Mouse (Mus musculus): ENCODE measurements around the gene Dut.
"Not testable (repeated sequence)": the region's sequence is repeated elsewhere in the genome, so short reads cannot be mapped to it uniquely, and the experiment has no call there.

The Dut gene

DNA sequence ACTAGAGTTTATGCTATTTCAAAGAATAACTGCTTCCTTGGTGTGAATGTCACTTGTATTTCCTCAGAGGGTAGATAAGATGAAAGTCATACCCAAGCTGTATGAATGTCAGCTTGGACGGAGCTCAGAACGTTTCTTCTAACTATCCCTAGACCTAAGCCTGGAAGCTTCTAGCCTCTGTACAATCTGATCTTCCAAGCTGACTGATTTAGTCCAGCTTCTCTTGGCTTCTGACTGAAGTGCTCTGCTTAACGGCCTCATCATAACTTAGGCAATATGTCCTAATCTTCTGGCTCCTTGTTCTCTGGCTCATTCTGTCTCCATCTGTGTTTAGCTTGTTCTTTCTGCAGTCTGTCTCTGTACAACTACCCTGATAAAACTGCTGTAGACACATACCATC, 7.6 kb downstream of the Dut start:
- no peak for DNase-seq (ENCODE audit: low spot score)

DNA sequence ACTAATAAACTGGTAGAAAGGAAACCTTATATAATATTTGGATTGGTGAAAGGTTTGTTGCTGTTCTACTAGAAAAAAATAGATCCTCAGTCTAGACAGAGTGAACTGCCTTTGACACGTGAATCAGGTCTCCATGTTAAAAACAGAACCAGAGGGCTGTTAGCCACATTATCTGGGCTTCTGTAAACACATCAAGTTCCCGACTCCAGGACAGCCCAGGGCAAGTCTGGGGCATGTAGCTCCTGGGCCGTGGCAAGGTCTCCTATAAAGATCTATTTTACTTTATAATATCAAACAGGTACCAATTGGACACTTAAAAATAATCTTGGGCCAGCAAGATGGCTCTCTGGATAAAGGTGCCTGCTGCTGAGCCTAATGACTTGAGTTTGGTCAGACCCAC, 8.9 kb downstream of the Dut start:
- no peak for DNase-seq (ENCODE audit: low spot score)

DNA sequence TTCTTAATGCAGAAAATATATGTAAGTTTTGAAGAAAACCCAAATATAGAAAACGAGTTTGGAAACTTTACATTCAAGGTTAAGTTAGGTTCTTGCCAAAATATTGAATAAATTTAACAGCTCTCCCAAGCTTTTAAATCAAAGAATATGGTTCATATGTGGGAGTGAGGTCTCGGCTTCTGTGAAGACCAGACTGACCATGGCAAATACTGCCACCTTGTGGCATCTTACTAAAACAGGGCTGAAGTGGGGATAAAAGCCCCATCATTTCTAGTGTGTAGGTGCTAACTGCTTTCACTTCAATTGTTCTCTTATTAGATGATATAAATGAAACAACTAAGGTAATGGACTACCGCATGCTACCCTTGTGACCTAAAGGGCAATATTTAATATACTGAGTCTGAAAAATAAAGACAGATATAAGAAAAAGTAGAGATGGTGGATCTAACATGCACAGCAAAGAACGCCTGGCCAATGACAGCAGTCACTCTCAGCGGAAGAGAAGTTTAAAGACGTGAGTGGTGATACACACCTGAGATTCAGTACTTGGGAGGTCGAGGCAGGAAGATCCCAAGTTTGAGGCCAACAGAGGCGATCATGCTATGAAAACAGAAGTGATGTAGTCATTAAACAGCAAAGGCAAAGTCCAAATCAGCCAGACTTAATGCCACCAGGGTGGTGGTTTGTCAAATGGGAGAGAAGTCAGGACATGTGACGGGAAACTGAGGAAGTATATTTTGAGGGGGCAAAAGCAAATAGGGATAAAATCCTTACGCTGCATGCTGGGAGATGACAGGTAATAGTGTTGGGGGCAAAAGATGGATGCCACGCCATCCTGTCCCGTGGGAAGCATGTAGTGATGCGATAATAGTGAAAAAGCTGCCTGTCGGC, 12.5 kb downstream of the Dut start:
- no peak for DNase-seq (ENCODE audit: low spot score)

DNA sequence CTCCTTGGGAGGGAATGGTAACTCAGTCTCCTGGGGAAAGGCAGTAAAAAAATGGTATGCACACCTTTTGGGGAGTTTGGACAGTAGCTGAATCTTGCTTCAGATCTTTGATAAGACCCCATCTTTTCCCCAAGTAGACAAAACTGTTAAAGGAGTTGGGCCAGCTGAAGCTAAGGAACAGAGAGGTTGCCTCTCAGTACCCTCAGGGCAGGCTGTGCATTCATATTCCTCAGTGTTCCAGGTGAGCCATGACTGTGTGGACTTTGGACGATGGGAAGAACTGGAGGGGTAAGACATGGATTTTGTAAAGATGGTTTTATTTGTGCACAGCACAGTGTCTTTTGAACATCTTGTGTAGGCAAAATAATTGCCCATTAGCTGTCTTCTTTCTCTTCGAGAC, 13.3 kb downstream of the Dut start:
- no peak for DNase-seq (ENCODE audit: low spot score)

- no peak for DNase-seq (ENCODE audit: low spot score)
Observed at GRCm38 (mm10) chr2:125263056-125263455, 16.1 kb downstream of the Dut start.

DNA sequence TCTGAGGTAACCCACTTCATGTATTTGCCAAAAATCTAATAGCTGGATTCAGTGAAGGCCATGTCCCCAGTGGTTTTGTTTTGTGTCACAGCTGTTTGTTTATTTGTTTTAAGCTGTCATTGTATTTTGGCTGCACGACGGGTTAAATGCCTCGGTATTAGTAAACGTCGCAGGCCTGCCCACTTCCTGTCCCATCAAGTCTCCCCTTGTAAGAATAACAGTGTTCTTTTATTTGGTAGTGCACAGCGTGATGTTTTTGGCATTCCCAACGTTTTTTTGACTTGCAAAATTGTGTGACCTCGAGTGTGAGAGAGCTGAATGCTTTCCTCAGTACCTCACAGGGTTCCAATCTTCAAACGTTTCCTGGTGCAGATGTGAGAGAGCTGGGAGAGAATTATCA, 16.8 kb downstream of the Dut start:
- no peak for DNase-seq (ENCODE audit: low spot score)

GRCm38 (mm10) chr2:125268876-125269275, 21.9 kb downstream of the Dut start:
- DNase-seq (ENCODE audit: low spot score) = no peak

DNA sequence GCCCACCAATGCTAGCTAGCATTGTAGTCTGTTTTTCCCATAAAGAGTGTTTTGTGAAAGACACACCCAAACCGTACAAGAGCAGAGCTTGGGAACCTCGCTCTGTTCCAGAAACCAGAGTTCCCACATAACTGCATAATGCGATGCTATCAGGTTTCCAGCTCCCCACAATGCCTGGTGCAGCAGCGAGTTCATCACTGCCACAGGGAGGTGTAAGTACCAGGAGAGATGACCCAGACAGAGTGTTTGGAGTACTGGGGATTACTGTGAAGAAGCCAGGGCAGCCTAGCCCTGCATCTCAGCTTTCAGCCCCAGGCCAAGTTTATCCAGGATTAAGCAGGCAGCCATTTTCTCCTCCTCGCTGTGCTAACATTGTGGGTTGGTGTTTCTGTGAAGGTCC, 28.6 kb downstream of the Dut start:
- DNase-seq (ENCODE audit: low spot score) = no peak

DNA sequence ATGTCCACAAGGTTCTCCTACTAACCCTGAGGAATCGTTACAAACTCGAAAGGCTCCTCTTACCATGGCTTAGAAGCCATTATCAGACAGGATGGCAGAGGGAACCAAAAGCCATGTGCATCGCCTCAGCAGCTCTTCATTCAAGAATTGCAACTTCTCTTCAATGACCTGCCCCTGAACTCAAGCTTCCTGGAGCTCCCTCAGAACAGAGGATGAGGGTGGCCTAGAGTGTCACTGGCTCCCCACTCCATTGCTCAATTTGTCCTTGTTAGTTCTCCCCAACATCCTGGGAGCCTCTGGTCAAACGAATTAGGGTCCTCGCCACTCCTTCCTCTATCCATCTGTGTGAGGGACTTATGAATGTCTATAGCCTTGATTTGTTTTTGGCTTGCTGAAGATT, 29.7 kb downstream of the Dut start:
- no peak for DNase-seq (ENCODE audit: low spot score)

DNA sequence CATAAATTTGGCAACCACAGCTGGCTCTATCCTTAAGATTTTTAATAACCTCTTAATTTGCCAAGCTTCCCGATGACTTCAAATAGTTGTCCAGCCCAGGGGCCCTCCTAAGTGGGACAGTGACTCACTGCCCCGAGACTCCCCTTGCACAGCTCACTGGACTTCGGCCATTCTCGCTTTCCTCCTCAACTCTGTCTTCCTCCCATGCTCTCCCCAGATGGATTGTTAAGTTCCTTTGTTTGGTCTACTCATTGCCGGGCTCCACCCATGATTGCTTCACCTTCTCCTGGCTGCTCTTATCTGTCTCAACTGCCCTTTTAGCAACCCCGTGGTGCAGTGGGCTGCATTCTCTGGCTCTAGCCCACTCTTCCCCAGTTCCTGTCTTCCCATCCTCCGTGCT, 31.5 kb downstream of the Dut start:
- peak; percentile 16 for DNase-seq (ENCODE audit: low spot score)

DNA sequence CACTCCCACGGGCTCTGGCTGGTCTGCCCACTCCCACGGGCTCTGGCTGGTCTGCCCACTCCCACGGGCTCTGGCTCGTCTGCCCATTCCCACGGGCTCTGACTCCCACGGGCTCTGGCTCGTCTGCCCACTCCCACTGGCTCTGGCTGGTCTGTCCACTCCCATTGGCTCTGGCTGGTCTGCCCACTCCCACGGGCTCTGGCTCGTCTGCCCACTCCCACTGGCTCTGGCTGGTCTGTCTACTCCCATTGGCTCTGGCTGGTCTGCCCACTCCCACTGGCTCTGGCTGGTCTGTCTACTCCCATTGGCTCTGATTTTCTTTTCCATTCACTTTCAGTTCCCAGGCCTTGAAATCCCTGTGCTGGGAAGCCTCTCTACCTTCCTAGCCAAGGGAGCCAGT, 33.0 kb downstream of the Dut start:
- DNase-seq (ENCODE audit: low spot score) = not testable (repeated sequence)

- no peak for DNase-seq (ENCODE audit: low spot score)
Observed at GRCm38 (mm10) chr2:125282334-125283206, 35.6 kb downstream of the Dut start.

DNA sequence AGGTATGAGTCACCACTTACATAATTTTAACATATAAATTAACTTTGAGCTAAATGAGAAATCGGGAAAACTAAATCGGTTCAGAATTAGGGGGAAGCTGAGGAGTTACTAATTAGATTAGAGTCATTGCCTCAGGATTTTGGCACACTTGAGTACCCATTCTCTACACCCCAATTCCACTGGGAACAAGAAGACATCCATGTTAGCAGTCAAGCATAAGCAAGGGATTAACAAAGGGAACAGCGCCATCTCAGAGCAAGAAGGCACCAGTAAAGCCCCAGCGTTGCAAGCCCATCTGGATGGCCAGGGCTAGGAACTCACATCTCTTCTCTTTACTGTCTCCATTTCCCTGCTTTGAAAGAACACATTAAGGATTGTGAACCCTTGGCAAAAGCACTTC, 38.8 kb downstream of the Dut start:
- DNase-seq (ENCODE audit: low spot score) = no peak

DNA sequence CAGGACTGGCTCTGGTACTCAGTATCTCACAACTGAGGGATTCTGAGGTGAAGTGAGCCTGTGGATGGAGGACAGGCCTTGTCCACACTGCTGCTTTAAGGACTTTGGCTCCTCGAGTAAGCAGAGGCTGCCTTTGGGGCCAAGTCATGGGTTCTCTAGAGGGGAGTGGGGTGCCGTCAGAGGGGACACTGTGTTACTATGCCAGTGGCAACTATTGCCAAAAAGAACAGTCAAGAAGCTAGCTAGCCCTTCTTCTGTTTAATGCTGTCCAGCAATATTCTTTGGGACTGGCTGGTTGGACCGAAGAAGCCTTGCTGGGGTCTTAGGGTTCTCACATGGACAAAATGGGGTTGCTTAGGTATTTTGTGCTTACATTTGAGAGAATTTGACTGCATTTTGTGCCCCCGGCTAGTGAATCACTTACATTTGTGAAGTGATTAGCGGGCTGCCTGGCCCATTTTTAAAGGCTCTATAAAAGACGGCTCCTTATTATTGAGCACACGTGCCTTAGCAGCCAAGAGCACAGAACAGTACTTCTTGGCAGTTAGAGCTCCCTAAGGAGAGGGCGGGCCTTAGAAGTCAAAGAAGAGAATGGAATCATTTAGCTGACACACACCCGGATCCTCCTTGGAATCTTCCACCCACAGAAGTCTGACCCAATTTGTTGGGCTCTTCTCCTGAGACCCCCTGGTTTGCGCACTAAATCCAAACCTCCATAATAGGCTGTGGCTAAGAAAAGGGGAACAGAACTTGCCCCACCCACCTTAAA, 43.4 kb downstream of the Dut start:
- no peak for DNase-seq (ENCODE audit: low spot score)

- DNase-seq (ENCODE audit: low spot score) = no peak
Observed at GRCm38 (mm10) chr2:125291101-125291500, 44.1 kb downstream of the Dut start.

DNA sequence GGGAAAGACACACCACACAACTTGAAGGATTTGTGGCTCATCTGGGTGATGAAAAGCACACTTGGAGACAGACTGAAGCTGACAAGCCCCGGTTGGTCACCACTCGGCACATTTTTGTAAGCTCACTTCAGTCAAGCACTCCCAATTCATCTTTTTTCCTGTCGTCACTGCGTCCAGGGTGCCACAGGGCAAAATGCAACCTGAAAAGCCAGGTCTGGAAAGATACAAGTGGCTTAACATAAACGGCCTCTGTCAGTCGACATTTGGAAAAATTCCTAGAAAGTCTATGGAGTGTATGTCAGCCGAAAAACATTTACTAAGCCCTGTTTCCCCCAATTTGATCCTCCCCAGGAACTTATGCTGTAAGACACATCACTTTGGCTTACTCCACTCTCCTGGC, 45.6 kb downstream of the Dut start:
- no peak for DNase-seq (ENCODE audit: low spot score)

DNA sequence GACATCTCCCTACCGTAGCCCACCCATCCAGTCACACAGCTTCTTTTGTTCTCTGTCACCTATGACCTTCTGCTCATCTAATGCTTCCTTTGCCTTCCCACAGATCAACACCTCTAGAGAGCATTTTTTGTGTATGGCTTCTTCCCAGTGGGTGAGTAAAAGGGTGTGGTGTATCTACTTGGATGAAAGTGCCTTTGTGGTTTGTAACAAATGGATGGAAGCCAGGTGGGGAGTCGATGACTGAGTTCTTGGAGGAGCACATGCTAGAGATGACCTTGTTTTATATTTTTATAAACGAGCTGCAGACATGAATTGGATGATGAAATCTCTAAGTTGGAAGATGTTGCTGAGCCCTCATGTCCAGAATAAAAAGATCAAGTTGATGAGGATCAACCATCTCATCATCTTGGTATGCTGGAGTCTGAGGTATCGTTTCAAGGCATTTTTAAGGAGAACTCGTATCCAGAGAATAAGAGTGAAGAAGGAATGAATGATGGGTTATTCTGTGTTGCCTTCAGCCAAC, 47.0 kb downstream of the Dut start:
- DNase-seq (ENCODE audit: low spot score) = peak; percentile 22

GRCm38 (mm10) chr2:125295526-125295925, 48.5 kb downstream of the Dut start:
- DNase-seq (ENCODE audit: low spot score) = no peak

- DNase-seq (ENCODE audit: low spot score) = no peak
Observed at GRCm38 (mm10) chr2:125298841-125299240, 51.9 kb downstream of the Dut start.

GRCm38 (mm10) chr2:125301877-125302624, 55.1 kb downstream of the Dut start:
- DNase-seq (ENCODE audit: low spot score) = no peak

DNA sequence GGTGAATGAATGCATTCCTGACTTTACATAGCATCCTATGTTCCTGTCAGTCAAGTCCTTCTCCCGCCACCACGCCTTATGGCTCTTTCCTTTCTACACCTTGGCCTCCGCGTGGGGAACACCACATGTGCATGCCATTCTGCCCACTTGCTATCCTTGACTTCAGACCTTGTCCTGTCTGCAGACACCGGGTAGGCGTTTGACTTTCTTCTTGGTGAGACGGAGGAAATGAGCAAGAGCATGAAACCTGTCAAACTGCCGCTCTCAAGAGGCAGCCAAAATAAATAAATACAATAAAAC, 55.6 kb downstream of the Dut start:
- DNase-seq (ENCODE audit: low spot score) = no peak

Data from urinary bladder, postnatal 25 days (tissue).